Mouse (Mus musculus) MEL (cell line): Measurements from ENCODE around the gene Agpat1.

Experiments used
- CTCF ChIP-seq, 3 experiments: IDR thresholded peaks in 2 of 3; conservative IDR thresholded peaks in 1 of 3; 2 replicates each; pipeline ENCODE4 v1.5.1; 2011 to 2012; ENCODE audit warnings: low read length in 3 of 3, low read depth in 2 of 3, mild to moderate bottlenecking in 2 of 3, improper control_type of control experiment in 1 of 3, inconsistent platforms in 1 of 3, mixed read lengths in 1 of 3, moderate library complexity in 1 of 3; ENCODE audit not compliant: control insufficient read depth in 1 of 3, insufficient read depth in 1 of 3, poor library complexity in 1 of 3, severe bottlenecking in 1 of 3
- E2F4 ChIP-seq: IDR thresholded peaks from 2 replicates; pipeline ENCODE4 v1.6.1; 2011; ENCODE audit warnings: low read depth, low read length, improper control_type of control experiment, borderline replicate concordance
- GATA1 ChIP-seq: IDR thresholded peaks from 2 replicates; pipeline ENCODE4 v1.6.1; 2011; ENCODE audit warnings: low read depth, low read length, improper control_type of control experiment
- KAT2A ChIP-seq: conservative IDR thresholded peaks from 2 replicates; pipeline ENCODE4 v1.6.1; 2012; ENCODE audit warnings: low read depth, low read length, improper control_type of control experiment, inconsistent platforms
- MAX ChIP-seq: IDR thresholded peaks from 2 replicates; pipeline ENCODE4 v1.6.1; 2011; ENCODE audit warnings: low read length, improper control_type of control experiment
- NRF1 ChIP-seq: IDR thresholded peaks from 2 replicates; pipeline ENCODE4 v1.6.1; 2014; ENCODE audit warnings: low read depth, mild to moderate bottlenecking, inconsistent platforms, low read length, improper control_type of control experiment, moderate library complexity; ENCODE audit not compliant: poor library complexity, insufficient read depth, severe bottlenecking
- POLR2A ChIP-seq, 2 experiments: IDR thresholded peaks; 2 replicates each; pipeline ENCODE4 v1.6.1; 2011 to 2012; ENCODE audit warnings: low read length in 2 of 2, mild to moderate bottlenecking in 2 of 2, control low read depth in 1 of 2, improper control_type of control experiment in 1 of 2, low read depth in 1 of 2, moderate library complexity in 1 of 2; ENCODE audit not compliant: control insufficient read depth in 1 of 2, insufficient read depth in 1 of 2, poor library complexity in 1 of 2
- SIN3A ChIP-seq: IDR thresholded peaks from 2 replicates; pipeline ENCODE4 v1.6.1; 2012; ENCODE audit warnings: low read length, improper control_type of control experiment, inconsistent platforms
- TAL1 ChIP-seq: IDR thresholded peaks from 2 replicates; pipeline ENCODE4 v1.6.1; 2012; ENCODE audit warnings: mild to moderate bottlenecking, inconsistent platforms, low read length, moderate library complexity, mixed read lengths
- USF1 ChIP-seq: IDR thresholded peaks from 2 replicates; pipeline ENCODE4 v1.6.1; 2014; ENCODE audit warnings: low read depth, mild to moderate bottlenecking, inconsistent platforms, low read length, improper control_type of control experiment, moderate library complexity

DNA sequence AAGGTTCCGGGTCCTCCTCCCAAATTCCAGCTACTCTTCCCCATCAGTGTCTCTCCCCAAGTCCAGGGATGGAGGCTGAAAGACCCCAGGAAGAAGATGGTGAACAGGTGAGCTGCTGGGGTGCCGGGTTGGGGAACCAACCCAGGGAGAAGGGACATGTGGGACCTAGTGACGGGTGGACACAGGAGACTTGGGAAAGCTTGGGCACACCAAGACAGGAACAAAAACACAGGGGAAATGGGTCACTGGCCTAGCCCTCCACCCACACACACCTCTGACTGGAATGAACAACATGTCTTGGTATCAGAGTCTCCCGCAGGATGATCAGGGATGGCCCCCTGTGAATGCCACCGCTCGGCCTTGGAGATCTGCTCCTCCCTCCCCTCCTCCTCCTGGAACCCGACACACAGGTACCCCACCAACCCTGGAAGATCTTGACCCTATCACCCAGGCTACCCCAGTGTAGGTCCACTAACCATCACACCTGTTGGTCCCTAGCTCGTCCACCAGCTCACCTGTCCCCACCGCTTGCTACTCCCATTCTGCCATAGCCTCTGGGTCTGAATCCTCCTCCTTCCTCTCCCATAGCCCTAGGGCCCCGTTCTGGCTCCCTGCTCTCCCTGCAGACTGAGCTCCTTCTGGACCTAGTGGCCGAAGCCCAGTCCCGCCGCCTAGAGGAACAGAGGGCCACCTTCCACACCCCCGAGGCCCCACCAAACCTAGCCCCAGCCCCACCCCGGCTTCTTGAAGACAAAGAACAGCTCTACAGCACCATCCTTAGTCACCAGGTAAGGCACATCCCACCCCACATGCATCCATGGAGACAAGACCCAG, 13.7 kb upstream of the Agpat1 start:
- TF ChIP-seq E2F4 (no peak), MAX (no peak), NRF1 (no peak), CTCF (IDR thresholded peaks at IDR 0.05 in 2 of 3, conservative IDR thresholded peaks at IDR 0.05 in 1 of 3; ENCODE audit: control insufficient read depth in 1 of 3, insufficient read depth in 1 of 3, low read depth in 2 of 3, low read length in 3 of 3, poor library complexity in 1 of 3, severe bottlenecking in 1 of 3) (no peak), USF1 (no peak), SIN3A (no peak), TAL1 (no peak), POLR2A (IDR thresholded peaks at IDR 0.05; ENCODE audit: control insufficient read depth in 1 of 2, insufficient read depth in 1 of 2, low read depth in 1 of 2, low read length in 2 of 2, poor library complexity in 1 of 2) (0 out of 4 replicates have a peak, but pooled peaks of 1 of the 2 experiments have one; percentile 5), KAT2A (no peak), GATA1 (no peak)
